Mouse (Mus musculus) R1 (cell line): ENCODE results near the gene Atp8b5.

Experiments
- DNase-seq: peaks from one replicate; pipeline ENCODE4 v3.0.0-alpha.2; 2018; ENCODE audit warnings: low read depth, low spot score

Atp8b5 gene

GRCm38 (mm10) chr4:43266623-43267322 lies at the start of gene Atp8b5:
Gene Atp8b5 (plus strand): TSS chr4:43267159.
- DNase-seq, result peak; percentile 89

GRCm38 (mm10) chr4:43217997-43218396 lies 49.0 kb upstream of the Atp8b5 start:
- DNase-seq, result no peak

GRCm38 (mm10) chr4:43231821-43232220 lies 35.1 kb upstream of the Atp8b5 start:
- no peak for DNase-seq

GRCm38 (mm10) chr4:43232985-43233384 lies 34.0 kb upstream of the Atp8b5 start:
- DNase-seq, result no peak

- DNase-seq, result no peak
Observed at GRCm38 (mm10) chr4:43233489-43233888, 33.5 kb upstream of the Atp8b5 start.

- DNase-seq, result no peak
Observed at GRCm38 (mm10) chr4:43236898-43237297, 30.1 kb upstream of the Atp8b5 start.

- no peak for DNase-seq
Observed at GRCm38 (mm10) chr4:43240716-43241115, 26.2 kb upstream of the Atp8b5 start.

- DNase-seq, result peak; percentile 7
Observed at GRCm38 (mm10) chr4:43244022-43244421, 22.9 kb upstream of the Atp8b5 start.

GRCm38 (mm10) chr4:43245776-43246175 lies 21.2 kb upstream of the Atp8b5 start:
- no peak for DNase-seq

- peak; percentile 51 for DNase-seq
Observed at GRCm38 (mm10) chr4:43248026-43248425, 18.9 kb upstream of the Atp8b5 start.

- no peak for DNase-seq
Observed at GRCm38 (mm10) chr4:43248909-43249308, 18.1 kb upstream of the Atp8b5 start.

- DNase-seq, result no peak
Observed at GRCm38 (mm10) chr4:43251269-43251668, 15.7 kb upstream of the Atp8b5 start.

GRCm38 (mm10) chr4:43257040-43257439 lies 9.9 kb upstream of the Atp8b5 start:
- DNase-seq, result peak; percentile 23

- DNase-seq, result no peak
Observed at GRCm38 (mm10) chr4:43258556-43258955, 8.4 kb upstream of the Atp8b5 start.

- DNase-seq, result no peak
Observed at GRCm38 (mm10) chr4:43259435-43259834, 7.5 kb upstream of the Atp8b5 start.

- DNase-seq, result peak; percentile 4
Observed at GRCm38 (mm10) chr4:43260096-43260495, 6.9 kb upstream of the Atp8b5 start.

- no peak for DNase-seq
Observed at GRCm38 (mm10) chr4:43262821-43263220, 4.1 kb upstream of the Atp8b5 start.

- DNase-seq, result no peak
Observed at GRCm38 (mm10) chr4:43266146-43266545, 813 bp upstream of the Atp8b5 start.

GRCm38 (mm10) chr4:43267323-43267658 lies 332 bp downstream of the Atp8b5 start:
- DNase-seq, result no peak

GRCm38 (mm10) chr4:43285476-43285875 lies 18.5 kb downstream of the Atp8b5 start:
- no peak for DNase-seq

GRCm38 (mm10) chr4:43287305-43287704 lies 20.3 kb downstream of the Atp8b5 start:
- DNase-seq, result no peak

- DNase-seq, result peak; percentile 63
Observed at GRCm38 (mm10) chr4:43294001-43294400, 27.0 kb downstream of the Atp8b5 start.

- no peak for DNase-seq
Observed at GRCm38 (mm10) chr4:43309696-43310338, 42.9 kb downstream of the Atp8b5 start.
